Mouse (Mus musculus) erythroblast, embryonic 14.5 days (primary cell): ENCODE results near the gene Lama4.

Source experiments
- GATA1 ChIP-seq: IDR thresholded peaks from 2 replicates; pipeline ENCODE4 v1.6.1; 2012; ENCODE audit warnings: low read length, inconsistent platforms, mixed read lengths
- TAL1 ChIP-seq: IDR thresholded peaks from 3 replicates; pipeline ENCODE4 v1.6.1; 2012; ENCODE audit warnings: low read length, inconsistent platforms, mixed read lengths

DNA sequence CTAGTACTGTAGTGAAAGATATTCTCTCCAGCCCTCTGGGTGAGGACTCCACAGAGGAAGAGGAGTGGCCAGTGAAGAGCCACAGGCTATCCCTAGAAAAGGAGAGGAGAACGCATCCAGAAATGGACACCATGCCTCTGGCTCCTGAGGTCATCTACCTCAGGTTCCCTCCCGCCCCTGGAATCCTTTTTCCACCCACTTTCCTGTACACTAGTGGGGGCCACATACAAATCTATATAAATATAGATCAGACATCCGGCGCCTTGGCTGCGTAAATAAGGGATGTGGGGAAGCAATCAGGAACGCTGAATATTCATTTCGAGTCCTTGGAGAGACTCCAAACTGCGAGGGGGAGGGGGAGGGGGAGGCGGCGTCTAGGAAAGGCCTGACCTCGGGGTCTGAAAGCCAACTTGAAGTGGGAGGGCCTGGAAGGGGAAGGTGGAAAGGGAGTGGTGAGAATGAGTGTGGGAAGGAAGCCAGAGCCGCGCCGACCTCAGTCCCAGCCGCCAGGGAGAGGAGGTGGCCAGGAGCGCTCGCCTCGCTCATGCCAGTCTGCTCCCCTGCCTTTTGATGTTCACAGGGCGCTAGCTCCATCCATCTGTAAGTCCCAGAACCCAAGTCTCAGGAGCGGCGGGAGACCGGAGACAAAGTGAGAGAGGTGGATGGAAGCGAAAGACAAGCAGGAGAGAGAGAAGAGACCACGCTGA lies at the start of gene Lama4:
- TF ChIP-seq GATA1 (no peak), TAL1 (no peak)
